Mouse (Mus musculus) spleen, postnatal 14 days (tissue): ENCODE measurements at regions not wholly inside any gene's neighbourhood (a gene's known extent, or its start where the extent isn't known, plus 50 kb on each side); places are given as distances from the start of the nearest gene placed in this dataset.

ENCODE experiments used
- DNase-seq, 2 experiments: peaks; one replicate each; pipeline ENCODE4 v3.0.0; 2021 to 2022; ENCODE audit warnings: low spot score in 2 of 2

DNA sequence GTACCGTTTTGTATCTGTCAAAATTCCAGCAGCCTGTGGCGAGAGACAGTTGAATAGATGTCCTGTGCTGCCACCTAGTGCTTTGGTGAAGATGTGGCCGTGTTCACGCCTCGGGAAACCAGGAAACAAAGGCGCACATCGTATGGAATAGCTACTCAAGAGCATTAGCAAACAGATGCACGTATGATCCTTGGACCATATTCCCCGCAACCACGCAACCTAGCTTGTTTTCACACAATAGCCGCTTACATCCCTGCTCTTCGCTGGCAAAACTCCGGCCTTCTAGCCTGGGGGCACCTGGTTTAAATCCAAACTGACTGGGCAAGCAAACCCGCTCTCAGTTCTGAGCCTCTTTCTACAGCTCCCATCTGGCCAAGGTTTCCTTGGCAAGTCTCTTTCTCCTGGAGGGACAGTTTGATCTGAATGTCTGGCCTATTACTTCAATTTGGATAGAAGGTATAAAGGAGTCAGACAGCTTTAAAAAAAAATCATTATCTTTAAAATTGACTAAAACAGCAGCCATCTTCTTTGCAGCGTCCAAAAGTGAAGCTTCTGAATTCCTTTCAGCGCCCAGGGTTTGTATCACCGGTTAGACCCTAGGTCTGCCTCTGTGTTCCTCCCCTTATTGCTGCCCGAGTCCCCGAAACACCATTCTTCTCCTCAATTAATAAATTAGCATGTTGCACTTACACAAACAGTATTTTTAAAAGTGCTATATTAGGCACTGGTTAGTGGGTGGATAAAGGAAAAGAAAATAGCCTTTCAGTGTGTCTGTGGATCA, 295.0 kb upstream of the Prkd1 start:
- no peak for DNase-seq

DNA sequence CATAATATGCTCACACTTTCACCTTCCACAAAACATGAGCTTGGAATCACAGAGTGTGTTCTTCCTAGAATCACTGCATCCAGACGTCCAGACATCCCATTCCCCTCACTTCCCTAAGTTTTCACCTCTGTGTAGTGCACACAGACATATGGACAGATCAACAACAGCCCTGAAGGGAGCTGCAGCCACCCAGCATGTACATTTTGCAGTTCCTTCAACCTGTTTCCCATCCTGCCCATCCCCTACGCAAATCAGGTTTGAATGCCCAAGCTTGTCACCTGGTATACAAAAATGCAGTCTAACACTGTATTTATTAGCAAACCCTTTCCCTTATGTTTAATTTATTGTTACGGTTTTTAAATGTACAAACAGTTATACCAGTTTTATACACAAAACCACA, 294.4 kb upstream of the Prkd1 start:
- DNase-seq: no peak

DNA sequence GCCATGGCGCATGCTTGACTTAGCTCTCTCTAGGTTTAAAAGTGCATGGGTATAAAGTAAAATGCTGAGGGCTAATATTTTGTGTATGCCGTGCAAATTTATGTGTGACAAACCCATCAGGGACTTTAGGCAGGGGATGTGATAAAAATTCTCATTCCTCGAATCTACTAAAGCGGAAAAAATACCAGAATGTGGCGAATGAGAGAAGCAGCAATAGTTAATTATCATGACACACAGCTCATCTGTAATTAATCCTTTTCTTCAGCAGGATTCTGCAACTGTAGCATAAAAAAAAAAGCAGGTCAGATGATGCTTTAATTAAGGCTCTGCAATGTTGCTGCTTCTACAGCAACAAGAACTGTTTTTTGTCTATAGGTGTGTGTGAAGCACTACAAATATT, 286.6 kb upstream of the Prkd1 start:
- DNase-seq: no peak

DNA sequence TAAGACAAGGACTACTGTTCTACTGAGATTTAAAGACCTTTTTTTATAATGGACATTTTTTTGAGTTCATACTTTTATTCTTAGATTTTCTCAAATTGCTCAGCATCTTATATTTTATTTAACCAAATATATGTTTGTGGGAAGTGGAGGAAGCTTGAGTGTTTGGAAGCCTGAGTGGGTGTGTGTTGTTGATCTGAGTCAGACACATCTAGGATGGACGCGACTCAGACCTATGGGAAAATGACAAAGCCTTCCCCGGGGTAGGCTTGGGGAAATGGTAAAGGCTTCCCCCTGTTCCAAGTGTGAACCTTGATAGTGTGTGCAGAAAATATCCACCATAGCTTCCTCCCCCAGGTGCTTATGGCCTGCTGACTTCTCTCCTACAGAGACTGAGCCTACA, 283.6 kb upstream of the Prkd1 start:
- no peak for DNase-seq

DNA sequence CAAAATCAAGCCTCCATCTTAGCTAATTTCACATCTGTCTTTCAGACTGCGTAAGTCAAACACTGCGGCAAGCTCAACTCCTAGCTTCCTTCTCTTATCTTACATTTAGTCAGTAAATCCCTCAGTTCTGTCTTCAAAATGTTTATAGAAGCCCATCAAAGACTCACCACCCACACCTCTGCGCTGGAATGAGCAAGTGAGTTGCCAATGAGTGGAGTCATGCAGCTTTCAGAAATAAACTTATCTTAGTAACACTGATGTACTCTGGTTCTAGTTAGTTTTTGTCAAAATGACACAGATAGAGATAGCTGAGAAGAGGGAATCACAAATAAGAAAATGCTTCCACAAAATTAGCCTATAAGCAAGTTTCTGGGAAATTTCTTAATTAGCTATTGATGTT, 280.7 kb upstream of the Prkd1 start:
- no peak for DNase-seq

DNA sequence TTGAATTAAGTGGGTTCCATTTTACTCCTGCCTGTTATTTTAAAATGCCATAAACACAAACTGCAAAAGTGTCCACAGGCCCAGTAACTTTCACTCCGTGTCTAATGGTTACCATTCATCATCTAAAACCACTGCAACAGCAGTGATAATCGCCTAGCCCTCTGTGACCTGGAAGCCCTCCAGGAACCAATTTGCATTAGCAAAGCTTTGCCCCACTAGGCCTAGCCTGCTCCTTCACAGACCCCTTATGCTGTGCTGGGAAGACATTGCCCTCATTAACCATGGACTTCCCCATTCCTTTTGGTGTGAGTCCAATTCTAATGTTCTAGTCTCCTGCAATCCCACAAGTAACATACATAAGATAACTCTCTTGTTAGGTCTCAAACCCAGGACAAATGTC, 277.3 kb upstream of the Prkd1 start:
- no peak for DNase-seq

DNA sequence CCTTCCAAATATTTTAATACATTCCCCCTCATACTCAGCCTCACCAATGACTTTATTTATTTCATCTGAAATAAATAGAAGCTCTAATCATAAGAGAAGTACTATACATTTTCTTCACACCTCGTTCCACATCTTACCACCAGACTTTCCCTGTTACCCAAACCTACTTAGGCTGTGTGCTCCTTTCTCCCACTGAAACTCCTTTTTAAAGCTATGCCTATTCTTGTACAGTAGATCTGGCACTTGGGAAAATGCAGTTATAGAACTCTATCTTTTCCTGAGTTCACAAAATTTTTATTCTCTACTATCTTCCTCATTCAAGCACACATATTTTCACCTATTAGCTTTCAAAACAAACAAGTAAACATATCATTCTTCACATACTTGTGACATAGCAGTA, 272.8 kb upstream of the Prkd1 start:
- no peak for DNase-seq

DNA sequence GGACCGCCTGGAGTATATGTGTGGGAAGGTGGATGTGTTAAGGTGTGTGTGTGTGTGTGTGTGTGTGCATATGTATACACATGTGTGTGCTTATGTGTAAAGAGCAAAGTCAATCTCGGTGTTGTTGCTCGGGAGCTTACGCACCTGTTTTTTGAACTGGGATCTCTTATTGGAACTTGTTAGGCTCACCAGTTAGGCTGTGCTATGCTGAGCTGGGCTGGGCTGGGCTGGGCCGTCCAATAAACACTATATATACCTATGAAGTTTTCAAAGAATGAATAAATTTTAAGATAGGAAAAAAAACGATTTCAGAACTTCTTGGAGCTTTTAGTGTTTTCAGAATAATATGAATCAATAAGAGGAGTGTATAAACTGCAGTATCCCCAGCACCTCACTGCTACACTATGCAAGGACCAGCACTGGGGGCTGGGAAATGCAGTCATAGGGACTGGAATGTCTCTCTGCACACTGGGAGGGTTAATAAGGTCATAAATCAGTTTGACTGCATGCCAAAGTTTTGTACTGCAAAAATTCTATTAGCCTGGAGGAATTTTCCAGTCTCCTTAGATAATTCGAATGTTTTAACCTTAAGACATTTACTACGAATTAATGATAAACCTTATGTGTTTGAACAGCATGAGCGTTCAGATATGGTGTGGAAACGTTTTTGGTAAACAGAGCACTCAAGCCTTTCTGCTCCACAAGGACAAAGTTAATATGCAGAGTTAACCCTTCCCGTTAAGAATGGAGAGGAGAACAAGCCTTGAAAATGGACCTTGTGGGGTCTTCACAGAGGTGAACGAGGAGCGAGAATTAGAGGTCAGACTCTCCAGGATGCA, 250.9 kb upstream of the Prkd1 start:
- no peak for DNase-seq

DNA sequence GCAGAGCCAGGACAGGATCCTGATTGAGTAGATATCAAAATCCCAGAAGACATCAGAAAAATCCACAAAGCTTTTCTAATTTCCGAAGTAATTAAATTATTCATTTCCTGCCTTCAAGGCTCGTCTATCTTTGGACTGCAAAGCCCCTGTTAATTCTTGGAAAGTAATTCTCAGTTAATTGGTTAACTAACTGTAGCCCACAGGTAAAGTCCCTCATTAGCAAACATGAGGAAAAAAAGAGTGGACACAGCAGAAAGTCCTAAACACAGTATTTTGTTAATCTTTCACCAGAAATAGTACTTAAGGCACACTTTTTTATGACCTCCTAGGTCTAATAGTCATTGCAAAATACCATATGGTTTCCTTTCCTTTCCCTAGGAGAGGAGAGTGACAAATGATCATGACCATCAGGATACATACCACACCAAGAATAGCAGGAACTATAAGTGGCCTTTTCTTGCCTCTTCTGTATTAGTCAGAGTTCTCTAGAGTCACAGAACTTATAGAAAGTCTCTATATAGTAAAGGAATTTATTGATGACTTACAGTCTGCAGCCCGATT, 248.8 kb upstream of the Prkd1 start:
- no peak for DNase-seq

DNA sequence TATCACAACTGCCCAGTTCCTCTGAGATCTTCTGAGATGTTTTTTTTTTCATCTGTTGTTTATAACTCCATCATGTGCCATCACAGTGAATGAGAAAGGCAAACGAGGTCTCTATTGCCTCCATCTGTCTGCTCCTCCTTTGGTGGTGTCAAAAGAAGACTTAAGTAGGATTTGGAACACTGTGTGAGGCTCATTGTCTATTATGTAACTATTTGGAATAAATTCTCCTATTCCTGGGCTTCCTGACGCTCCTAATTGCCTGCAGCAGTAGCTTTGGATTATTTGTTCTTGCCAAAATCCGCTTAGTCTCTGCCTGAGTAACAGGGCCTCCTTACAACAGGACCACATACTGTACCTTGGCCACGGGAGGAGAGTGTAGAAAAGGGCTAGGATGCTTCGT, 244.7 kb upstream of the Prkd1 start:
- DNase-seq: no peak

DNA sequence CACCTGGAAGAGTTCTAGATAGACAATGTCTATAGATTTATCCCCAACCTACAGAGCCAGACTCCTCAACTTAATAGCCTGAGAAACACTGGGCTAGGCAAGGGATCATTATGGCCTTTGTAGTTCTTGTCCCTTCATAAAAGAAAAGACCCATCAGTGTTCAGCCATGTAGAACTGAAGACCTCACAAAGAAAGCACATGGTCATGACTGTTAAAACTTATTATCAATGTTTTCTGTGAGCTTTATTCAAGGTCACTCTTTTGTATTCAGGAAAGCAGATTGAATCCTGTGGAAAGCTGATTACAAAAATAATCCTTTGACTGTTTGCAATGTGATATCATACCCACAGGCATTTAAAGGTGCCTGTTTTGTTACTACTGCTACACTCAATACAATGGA, 226.9 kb upstream of the Prkd1 start:
- no peak for DNase-seq

DNA sequence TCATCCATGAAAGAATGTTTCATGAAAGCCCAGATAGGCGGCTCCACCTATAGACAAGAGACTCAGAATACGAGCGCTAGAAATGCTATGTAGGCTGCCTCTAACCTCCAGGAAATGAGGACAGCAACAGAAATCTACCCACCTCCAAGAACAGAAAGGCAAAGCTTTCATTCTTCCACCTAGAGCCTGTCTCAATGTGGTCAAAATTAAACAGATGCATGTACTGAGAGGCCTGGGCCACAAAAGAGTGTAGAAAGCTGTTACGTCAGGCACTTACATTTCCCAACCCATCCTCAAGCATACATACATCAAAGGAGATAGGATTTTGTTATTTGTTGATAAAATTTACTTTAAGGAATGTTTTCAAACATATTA, 225.1 kb upstream of the Prkd1 start:
- no peak for DNase-seq

DNA sequence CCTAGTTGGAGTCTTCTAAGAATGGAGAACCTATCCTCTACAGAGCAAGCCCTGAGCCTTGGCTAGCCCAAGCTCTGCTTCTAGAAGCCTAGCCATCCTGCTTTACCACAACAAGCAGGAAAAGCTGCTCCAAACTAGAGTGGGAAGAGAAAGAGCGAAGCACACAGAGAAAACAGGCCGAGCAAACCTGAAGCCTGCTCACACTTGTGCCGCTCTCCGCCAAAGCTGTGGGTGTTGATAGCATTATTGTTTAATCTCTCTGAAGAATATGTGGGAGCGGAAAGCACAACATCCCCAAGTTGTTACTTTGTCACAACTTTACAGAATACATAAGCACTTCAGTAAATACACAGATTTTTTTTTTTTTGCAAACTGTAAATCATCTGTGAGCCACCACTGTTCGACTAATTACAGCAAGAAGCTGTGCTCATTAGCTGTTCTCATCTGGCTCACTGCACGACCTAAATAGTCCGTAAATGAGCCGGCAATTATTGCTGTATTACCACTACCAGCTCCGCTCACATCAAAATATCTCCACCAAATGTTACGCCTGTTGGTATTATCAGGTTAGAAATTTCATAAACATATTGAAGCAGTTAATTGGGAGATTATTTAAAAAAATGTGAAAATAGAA, 224.6 kb upstream of the Prkd1 start:
- DNase-seq: no peak

DNA sequence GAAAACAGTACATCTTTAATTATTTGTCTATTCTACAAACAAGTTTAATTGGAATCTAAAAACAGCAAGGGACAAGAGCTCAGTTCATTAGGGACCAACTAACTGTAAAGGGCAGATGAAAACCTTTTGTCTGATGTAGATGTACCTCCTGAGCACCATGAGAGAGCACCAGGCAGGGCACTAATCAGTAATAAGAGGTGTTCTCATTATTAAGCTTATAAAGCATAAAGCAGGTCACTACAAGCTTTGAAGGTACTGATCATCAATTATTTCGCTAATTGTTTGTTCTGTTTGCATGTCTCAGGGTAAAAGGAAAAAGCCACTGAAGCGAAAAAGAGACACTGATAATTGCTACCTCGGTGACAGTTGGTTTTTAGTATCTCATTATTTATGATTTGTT, 202.7 kb upstream of the Prkd1 start:
- DNase-seq: no peak

DNA sequence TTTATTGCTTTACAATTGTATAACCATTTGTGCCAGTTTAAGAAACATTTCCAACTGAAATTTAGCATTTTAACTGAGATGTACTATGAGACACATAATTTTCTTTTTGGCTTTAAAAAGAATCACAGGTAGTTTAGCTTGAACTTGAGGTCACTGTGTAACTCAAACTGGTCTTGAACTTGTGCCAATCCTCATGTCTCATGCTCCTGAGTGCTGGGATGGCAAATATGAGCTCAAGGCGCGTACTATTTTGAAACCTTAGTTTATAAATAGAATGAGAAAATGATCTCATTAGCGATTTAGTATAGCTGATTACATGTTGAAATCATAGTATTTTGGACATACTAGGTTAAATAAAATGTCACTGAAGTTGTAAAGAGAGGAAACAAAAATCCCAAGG, 199.1 kb upstream of the Prkd1 start:
- DNase-seq: no peak

DNA sequence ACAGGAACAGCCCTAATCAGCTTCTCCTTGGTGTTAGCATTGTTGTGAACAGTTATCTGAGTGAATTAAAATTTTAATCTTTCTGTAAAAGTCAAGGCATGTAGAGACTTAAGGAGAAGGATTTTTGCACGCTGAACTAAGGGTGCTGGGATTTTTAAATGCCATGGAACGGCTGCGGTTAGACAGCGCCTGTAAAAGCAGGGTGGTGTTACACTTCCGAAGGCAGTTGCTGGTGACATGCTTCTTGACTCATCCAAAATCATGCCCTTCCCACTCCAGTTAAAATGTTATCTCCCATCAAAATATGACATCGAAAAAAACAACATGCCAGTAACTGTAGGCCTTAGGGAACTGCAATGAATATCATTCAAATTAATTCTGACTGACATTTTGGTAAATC, 193.8 kb upstream of the Prkd1 start:
- DNase-seq: no peak

DNA sequence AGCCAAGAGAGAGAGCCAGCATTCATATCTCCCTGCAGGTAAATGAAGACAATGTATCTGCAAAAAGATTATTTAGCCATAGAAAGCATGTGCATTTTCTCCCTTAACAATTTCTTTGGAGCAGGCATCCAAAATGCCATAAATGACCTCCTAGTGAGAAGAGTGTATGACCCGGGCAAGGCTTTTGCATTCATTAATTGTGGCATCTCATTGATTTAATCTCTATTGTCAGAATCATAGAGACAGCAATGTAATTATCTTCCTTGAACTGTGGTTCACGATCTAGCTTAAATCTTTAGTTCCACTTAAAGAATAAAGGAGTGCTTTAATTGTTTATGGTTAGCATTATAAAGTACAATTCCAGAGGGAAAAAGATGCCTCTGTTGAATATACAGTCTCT, 190.5 kb upstream of the Prkd1 start:
- DNase-seq: no peak

DNA sequence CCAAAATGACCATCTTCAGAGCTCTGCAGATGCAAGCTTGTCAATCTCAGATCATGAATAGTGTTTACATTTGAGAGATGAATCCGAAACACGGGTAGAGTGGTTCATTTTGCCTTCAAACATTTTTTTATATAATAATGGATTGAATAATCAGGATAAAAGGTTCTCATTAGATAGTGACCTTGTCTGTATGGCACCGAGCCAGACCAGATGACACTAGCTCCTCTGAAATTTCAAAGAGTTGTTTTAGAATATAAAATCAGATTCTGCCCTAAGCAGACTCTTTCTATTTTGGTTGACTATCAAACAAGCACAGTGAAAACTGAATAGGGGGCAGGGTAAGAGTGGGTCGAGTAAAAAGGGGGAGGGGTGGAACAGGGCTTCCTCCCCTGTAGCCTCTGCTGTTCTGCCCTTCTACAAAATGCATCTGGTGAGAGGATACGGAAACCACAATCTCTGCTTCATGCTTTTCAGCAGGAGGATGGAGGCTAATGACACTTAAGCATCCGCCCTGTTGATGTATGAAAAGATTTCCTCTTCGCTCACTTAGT, 159.9 kb upstream of the Prkd1 start:
- no peak for DNase-seq

DNA sequence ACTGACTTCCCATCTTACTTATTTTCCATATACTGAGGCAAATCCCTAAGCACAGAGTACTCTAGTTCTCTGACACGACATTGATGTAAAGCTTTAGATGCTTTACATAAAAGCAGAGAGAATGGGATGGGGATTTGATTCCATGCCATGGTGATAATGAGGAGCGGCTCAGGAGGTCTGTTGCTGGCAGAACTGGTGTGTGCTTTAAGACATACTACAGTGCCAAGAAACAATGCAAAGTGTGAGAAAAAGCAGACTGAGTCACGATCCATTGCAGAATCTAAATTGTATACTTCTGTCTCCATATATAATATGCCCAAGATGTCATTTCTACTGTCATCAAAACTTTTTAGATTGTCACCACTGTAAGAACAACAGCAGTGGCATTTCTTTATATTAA, 155.5 kb upstream of the Prkd1 start:
- no peak for DNase-seq

DNA sequence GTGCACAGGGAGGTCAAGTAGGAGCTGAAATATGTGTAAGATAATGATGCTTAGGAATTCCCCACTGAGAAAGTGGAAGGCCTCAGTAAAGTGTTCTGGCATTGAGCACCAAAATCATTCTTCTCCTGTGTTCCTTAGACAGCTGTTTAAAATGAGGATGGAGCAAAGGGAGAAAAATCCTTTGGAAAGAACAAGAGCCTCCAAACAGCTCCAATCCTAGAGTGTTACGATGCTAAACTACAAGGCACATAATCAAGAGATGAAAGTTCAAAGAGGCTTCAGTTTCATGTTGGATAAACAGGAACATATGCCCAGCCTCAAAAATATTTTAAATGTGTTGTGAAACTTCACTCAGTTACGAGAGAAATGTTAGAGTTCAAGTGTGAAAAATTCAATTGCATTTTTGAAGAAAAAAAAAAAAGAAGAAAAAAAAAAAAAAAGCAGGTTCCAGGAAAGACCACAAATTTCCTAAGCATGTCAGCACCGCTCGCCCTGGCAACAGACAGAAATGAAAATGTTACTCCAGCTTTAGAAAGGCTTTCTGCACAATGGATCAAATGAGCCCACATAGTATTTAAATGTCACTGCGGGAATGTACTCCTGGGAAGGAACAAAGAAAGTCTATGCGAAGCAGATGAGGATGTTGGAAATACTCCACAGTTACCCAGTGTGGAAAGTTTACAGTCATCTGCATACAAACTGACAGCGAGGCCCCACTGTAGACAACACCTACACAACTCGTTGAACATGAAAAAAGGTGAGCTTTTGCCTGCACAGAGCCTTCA, 116.5 kb upstream of the Prkd1 start:
- DNase-seq: no peak

DNA sequence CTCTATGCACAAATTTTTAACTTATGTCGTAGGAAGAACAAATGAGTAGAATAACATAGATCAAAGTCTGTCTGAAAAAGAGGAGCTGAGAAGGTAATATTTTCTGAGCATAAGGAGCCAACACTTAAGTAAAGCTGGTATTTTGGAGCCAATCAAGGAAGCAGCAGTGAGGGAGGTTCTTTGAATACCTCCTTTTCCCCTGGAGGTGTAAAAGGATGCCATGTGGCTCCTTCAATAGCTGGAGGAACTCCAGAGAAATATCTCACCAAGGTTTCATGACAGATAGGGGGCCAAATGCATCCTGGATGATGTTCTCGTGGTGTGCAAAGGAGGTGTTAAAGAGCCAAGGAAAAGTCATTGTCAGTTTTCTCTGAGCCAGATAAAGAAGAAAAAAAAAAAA, 115.6 kb upstream of the Prkd1 start:
- DNase-seq: no peak

DNA sequence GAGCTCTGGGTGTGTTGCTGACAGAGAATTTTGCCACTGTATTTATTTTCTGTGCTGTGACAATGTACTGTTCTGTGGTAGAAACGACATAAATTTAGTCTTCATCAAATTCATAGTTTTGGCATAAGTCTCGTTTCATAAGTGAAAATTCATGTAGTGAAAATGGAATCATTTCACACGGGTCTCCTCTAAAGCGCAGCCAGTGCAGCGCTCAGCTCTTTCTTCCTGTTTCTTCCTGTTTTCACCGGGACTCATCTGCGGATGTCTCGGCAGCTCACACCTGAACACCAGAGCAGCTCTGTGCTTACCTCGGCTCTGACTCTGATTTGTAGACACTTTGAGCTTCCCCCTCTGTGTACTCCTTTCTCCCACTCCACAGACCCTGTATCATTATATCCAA, 85.2 kb upstream of the Prkd1 start:
- DNase-seq: no peak
